Mouse (Mus musculus) forebrain, embryonic 16.5 days (tissue): ENCODE data around the gene Hsh2d. TPM values are rescaled to one million over a fixed set of nuclear protein-coding genes. Genes with fewer than 3 reads are reported as not detected.

ENCODE experiments used
- ATAC-seq: fragments of 200-750 bp; cut with Nextera tagmentation; 2 replicates; pipeline ENCODE4 v1.8.0; 2017; ENCODE audit warnings: mild to moderate bottlenecking, moderate library complexity
- H3K27ac ChIP-seq: fragments of 300-500 bp; sonication (generic); 2 replicates; pipeline ENCODE4 v1.5.1; 2014; ENCODE audit warnings: low read length, control low read depth
- H3K27me3 ChIP-seq: fragments of 300-500 bp; sonication (generic); replicated peaks from 2 replicates; pipeline ENCODE4 v1.6.1; 2014; ENCODE audit warnings: low read length; ENCODE audit not compliant: control insufficient read depth, insufficient read depth
- H3K36me3 ChIP-seq: fragments of 300-500 bp; sonication (generic); 2 replicates; pipeline ENCODE4 v1.6.1; 2014; ENCODE audit not compliant: control insufficient read depth, insufficient read depth
- H3K4me1 ChIP-seq: fragments of 300-500 bp; sonication (generic); replicated peaks from 2 replicates; pipeline ENCODE4 v1.6.1; 2014; ENCODE audit warnings: low read length; ENCODE audit not compliant: control insufficient read depth, insufficient read depth
- H3K4me2 ChIP-seq: fragments of 300-500 bp; sonication (generic); 2 replicates; pipeline ENCODE4 v1.6.1; 2014; ENCODE audit warnings: mild to moderate bottlenecking, low read length, control low read depth
- H3K4me3 ChIP-seq: fragments of 300-500 bp; sonication (generic); replicated peaks from 2 replicates; pipeline ENCODE4 v1.5.1; 2014; ENCODE audit warnings: mild to moderate bottlenecking, low read length, control low read depth
- H3K9ac ChIP-seq: fragments of 300-500 bp; sonication (generic); replicated peaks from 2 replicates; pipeline ENCODE4 v1.6.1; 2014; ENCODE audit warnings: low read depth, low read length, control low read depth
- H3K9me3 ChIP-seq: fragments of 300-500 bp; sonication (generic); 2 replicates; pipeline ENCODE4 v1.6.1; 2016; ENCODE audit warnings: low read length; ENCODE audit not compliant: control insufficient read depth
- WGBS: fragments of 180-500 bp; shearing (Covaris S2); extraction: QIAGEN DNeasy Blood & Tissue Kit; methylation state at CpG from one replicate; pipeline ENCODE4 v1.1.7; 2014; 5-methylcytosine and 5-hydroxymethylcytosine counted together
- polyA plus RNA-seq: library from polyadenylated mRNA; unstranded; fragments of >200 nt; fragmentation: Nextera tagmentation; extraction: Ambion mirVana; gene quantifications from 2 replicates; pipeline ENCODE4 v1.2.1, GENCODE M21; 2015

The Hsh2d gene
- polyA plus RNA-seq, 1 experiment from 2014 or later: not detected

DNA sequence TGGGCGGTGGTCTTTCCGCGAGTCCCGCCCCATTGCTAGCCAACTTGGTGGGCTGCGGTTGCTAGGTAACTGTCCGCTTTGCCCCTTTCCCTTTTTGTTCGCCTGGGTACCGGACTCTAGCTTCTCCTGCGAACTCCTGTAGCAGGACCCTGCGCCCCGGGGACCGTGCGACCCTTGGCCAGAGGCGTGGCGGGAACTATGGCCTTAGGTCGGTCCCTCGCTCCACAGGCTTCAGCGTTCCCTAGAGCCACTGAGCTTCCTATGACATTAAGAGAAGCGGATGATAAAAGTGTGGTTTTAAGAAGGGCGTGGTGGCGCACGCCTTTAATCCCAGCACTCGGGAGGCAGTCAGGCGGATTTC is 50.9 kb downstream of the Hsh2d start:
- H3K4me1 ChIP-seq: peaks cover 18% of the 10 kb centered on the region
- H3K4me3 ChIP-seq: peak overlapping the region; percentile 77
- H3K27ac ChIP-seq: peak overlapping the region; percentile 96
- H3K36me3 ChIP-seq: no peaks in the 10 kb centered on the region
- WGBS: under 1% methylated on average over 24 of the region's 24 CpGs
- H3K4me2 ChIP-seq: peak overlapping the region; percentile 74
- peak overlapping the region; percentile 71 for H3K9ac ChIP-seq
- H3K9me3 ChIP-seq: no peaks in the 10 kb centered on the region
- no peak for ATAC-seq
- no peaks in the 10 kb centered on the region for H3K27me3 ChIP-seq

DNA sequence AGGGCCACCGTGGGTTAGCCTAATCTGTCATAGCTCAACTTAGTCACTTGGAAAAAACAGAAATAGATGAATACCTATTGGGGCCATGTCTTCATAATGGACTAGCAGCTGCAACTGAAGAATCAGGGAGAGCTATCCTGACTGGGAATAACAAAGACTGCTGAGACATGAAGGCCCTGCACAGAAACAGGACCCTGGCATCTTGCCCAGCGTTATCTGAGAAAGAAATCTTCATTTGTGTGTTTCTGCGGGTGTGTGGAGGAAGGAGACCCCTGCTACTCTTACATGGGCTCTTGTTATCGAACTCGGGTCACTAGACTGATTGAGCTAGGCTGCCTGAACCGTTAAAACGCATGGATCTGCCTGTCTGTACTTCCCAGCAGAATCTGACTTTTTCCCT is 51.5 kb downstream of the Hsh2d start:
- no peak for ATAC-seq
- Histone ChIP-seq H3K9me3 (no peaks in the 10 kb centered on the region), H3K27ac (no peak overlapping the region), H3K27me3 (no peaks in the 10 kb centered on the region), H3K4me1 (peaks cover 18% of the 10 kb centered on the region), H3K36me3 (no peaks in the 10 kb centered on the region), H3K4me3 (peak overlapping the region; percentile 77), H3K4me2 (peak overlapping the region; percentile 74), H3K9ac (peak overlapping the region; percentile 71)
- WGBS: 57% methylated on average over 7 of the region's 7 CpGs

DNA sequence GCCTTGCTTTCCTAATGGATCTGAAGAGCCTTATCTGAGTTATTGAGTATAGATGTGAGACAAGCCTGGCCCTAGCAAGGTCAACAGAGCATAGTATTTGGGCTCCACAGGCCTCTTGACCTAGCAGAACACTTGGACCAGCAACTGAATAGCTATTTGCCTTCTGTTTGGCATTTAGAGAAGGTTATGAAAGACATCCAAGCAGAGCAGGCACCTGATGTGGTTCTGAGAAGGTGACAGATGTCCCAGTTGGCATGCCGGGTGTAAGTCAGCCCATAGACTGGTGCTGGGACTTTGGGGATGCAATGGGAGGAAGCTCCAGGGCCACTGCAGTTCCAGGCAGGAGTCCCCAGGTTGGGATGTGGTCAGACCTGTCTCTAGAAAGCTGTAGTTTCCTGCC is 52.8 kb downstream of the Hsh2d start:
- H3K4me1 ChIP-seq: peaks cover 18% of the 10 kb centered on the region
- H3K9me3 ChIP-seq: no peaks in the 10 kb centered on the region
- H3K36me3 ChIP-seq: 0 out of 2 replicates have a peak, but pooled peaks cover 4% of the 10 kb centered on the region
- 100% methylated on average over 1 of the region's 1 CpGs for WGBS
- no peak overlapping the region for H3K9ac ChIP-seq
- H3K27me3 ChIP-seq: no peaks in the 10 kb centered on the region
- no peak overlapping the region for H3K4me3 ChIP-seq
- no peak overlapping the region for H3K4me2 ChIP-seq
- ATAC-seq: no peak
- H3K27ac ChIP-seq: no peak overlapping the region

DNA sequence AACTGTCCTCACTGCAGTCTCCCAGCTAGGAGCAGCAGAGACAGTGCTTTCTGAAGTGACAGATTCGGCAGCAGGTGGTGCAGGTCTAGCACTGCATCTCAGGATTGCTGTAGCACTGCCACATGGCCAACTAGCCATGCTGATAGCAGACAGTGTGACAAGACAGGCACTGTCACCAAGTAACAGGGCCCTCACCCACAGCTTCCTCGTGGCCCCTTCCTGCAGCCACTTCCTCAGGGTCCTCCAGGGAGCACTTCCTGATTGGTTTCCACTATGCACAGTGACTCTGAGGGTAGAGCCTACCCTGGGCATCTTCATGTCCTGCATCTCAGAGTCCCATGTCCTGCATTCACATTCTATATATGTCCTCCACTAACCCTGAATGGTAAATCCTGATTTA is 55.2 kb downstream of the Hsh2d start:
- Histone ChIP-seq H3K9me3 (no peaks in the 10 kb centered on the region), H3K4me1 (peaks cover 18% of the 10 kb centered on the region), H3K27ac (no peak overlapping the region), H3K36me3 (0 out of 2 replicates have a peak, but pooled peaks cover 4% of the 10 kb centered on the region), H3K4me3 (no peak overlapping the region), H3K4me2 (no peak overlapping the region), H3K9ac (no peak overlapping the region), H3K27me3 (no peaks in the 10 kb centered on the region)
- no peak for ATAC-seq
- WGBS: 87% methylated on average over 2 of the region's 2 CpGs

Other genes starting within 250 kb of the Hsh2d start
- 22.6 and 23.9 TPM in 2 replicates for gene Zfp961, start 238.6 kb upstream of the Hsh2d start, polyA plus RNA-seq
- gene Cyp4f18, start 180.0 kb upstream of the Hsh2d start, polyA plus RNA-seq: 0.34 and 0.79 TPM in 2 replicates
- not detected in 2 replicates for gene Olfr372, start 148.4 kb upstream of the Hsh2d start, polyA plus RNA-seq
- gene Olfr373, start 106.5 kb upstream of the Hsh2d start, polyA plus RNA-seq: not detected in 2 replicates
- gene Olfr374, start 82.6 kb upstream of the Hsh2d start, polyA plus RNA-seq: not detected in 2 replicates
- gene Tpm4, start 54.7 kb upstream of the Hsh2d start, polyA plus RNA-seq: 214 and 253 TPM in 2 replicates
- gene Rab8a, start 28.4 kb upstream of the Hsh2d start, polyA plus RNA-seq: 105 and 121 TPM in 2 replicates
- gene Cib3, start 23.2 kb downstream of the Hsh2d start, polyA plus RNA-seq: not detected in 2 replicates
- gene Gm11034, start 24.0 kb downstream of the Hsh2d start, polyA plus RNA-seq: not detected in 2 replicates
- 124 and 129 TPM in 2 replicates for gene Fam32a, start 30.1 kb downstream of the Hsh2d start, polyA plus RNA-seq
- 252 and 284 TPM in 2 replicates for gene Ap1m1, start 50.4 kb downstream of the Hsh2d start, polyA plus RNA-seq
- 16.5 and 25.7 TPM in 2 replicates for gene Gm10282, start 115.6 kb downstream of the Hsh2d start, polyA plus RNA-seq
- 3.2 and 3.8 TPM in 2 replicates for gene Klf2, start 129.4 kb downstream of the Hsh2d start, polyA plus RNA-seq
- 67.3 and 68.0 TPM in 2 replicates for gene Eps15l1, start 231.8 kb downstream of the Hsh2d start, polyA plus RNA-seq